Mouse (Mus musculus): Measurements from ENCODE around the gene 4930596D02Rik. TPM values are rescaled to one million over a fixed set of nuclear protein-coding genes. Genes with fewer than 3 reads are reported as not detected.

Gene 4930596D02Rik
- not detected in 2 replicates for polyA plus RNA-seq (2015; fragmentation: Nextera tagmentation; extraction: Ambion mirVana)

GRCm38 (mm10) chr14:35811878-35812277 is at the start of gene 4930596D02Rik:
Gene 4930596D02Rik, minus strand, starts transcription at chr14:35811978.

Data from skeletal muscle tissue, postnatal 0 days (tissue).